Mouse (Mus musculus): Measurements from ENCODE around the gene Rbms3. TPM values are rescaled to one million over a fixed set of nuclear protein-coding genes. Genes with fewer than 3 reads are reported as not detected.

The Rbms3 gene
- polyA plus RNA-seq, 1 experiment = not detected

DNA sequence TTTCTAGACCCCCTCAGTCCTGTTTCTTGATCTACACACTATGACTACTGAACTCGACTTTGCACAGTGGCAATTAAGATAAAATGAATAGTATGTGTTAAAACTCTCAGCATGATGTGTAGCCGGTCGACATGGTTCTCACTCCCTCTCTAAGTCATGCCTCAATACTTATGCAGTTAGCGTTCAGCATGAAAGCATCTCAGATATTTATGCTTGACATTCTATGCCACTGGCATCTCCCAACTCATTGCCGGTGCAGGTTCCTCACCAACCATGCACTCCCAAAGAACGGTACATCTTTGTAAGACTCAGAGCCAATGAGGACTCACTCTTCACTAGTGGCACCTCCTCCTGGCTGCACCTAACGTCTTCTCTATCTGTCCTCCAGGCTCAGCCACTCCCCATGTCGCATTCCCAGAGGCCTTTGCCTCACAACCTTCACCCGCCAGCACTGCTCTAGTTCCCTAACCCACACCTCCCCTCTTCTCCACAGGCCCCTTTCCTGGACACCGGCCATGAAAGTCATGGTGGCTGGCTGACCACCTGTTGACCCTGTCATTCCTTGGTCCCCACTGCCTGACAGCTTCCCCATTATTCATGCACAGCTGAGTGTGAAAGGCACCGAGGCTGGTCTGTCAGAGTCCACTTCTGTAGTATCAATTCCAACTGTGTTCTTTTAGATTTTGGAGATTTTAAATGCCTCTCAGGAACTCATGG is 561.9 kb downstream of the Rbms3 start:
- TF ChIP-seq CTCF (IDR thresholded peaks at IDR 0.05; ENCODE audit: insufficient read depth, low read depth, low read length) (no peak), POLR2A (IDR thresholded peaks at IDR 0.05; ENCODE audit: insufficient read depth, low read depth, low read length) (no peak)
- 84% methylated on average over 11 of the region's 11 CpGs for WGBS
- H3K4me1 ChIP-seq (ENCODE audit: control insufficient read depth, insufficient read depth, low read length) = no peaks in the 10 kb centered on the region

DNA sequence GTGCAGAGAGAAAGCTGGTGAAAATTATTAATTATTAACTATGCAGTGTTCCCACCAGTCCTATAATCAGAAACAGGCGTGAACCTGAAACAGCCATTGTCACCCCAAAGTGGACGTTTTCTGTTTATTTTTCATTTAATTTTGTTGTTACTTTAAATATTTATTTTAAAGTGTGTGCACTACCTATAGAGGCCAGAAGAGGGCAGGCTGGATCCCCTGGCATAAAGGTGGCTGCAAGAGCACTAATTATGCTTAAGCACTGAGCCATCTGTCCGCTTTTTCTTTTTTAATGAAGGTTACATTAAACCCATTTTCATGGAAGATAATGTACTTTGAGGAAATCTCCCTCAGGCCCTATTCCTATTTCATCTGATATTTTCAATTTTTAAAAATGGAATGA is 563.2 kb downstream of the Rbms3 start:
- no peak for TF ChIP-seq CTCF (IDR thresholded peaks at IDR 0.05; ENCODE audit: insufficient read depth, low read depth, low read length)
- no peak for TF ChIP-seq POLR2A (IDR thresholded peaks at IDR 0.05; ENCODE audit: insufficient read depth, low read depth, low read length)
- 92% methylated on average over 3 of the region's 3 CpGs for WGBS
- H3K27ac ChIP-seq (ENCODE audit: insufficient read depth, low read depth, low read length) = no peak overlapping the region
- H3K4me3 ChIP-seq (ENCODE audit: insufficient read depth, low read depth, low read length) = no peak overlapping the region
- no peaks in the 10 kb centered on the region for H3K4me1 ChIP-seq (ENCODE audit: control insufficient read depth, insufficient read depth, low read length)

More for the DNA sequence above, 561.9 kb downstream of the Rbms3 start:
- no peak overlapping the region for H3K4me3 ChIP-seq (ENCODE audit: insufficient read depth, low read depth, low read length)
- H3K27ac ChIP-seq (ENCODE audit: insufficient read depth, low read depth, low read length) = no peak overlapping the region

DNA sequence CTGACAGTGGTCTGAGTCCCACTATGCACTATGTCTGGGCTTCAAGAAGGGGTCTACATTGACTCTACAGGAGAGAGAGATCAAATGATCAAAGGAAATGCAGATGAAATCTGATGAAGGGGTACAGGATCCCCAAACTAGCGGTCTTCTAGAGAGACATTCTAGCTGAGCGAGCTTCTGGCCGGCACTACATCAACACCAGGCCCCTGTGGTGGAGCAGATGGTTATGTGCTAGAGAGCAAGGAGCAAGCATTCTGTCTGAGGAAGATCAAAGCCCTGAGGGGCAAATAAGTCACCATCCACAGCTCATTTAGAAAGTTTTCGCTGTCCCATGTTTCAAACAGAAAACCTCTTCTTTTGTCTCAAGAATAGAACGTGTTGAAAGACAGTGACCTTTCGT is 564.1 kb downstream of the Rbms3 start:
- Histone ChIP-seq H3K4me1 (ENCODE audit: control insufficient read depth, insufficient read depth, low read length) (no peaks in the 10 kb centered on the region), H3K4me3 (ENCODE audit: insufficient read depth, low read depth, low read length) (no peak overlapping the region), H3K27ac (ENCODE audit: insufficient read depth, low read depth, low read length) (no peak overlapping the region)
- WGBS = 93% methylated on average over 6 of the region's 6 CpGs
- TF ChIP-seq POLR2A (IDR thresholded peaks at IDR 0.05; ENCODE audit: insufficient read depth, low read depth, low read length) = no peak
- no peak for TF ChIP-seq CTCF (IDR thresholded peaks at IDR 0.05; ENCODE audit: insufficient read depth, low read depth, low read length)

DNA sequence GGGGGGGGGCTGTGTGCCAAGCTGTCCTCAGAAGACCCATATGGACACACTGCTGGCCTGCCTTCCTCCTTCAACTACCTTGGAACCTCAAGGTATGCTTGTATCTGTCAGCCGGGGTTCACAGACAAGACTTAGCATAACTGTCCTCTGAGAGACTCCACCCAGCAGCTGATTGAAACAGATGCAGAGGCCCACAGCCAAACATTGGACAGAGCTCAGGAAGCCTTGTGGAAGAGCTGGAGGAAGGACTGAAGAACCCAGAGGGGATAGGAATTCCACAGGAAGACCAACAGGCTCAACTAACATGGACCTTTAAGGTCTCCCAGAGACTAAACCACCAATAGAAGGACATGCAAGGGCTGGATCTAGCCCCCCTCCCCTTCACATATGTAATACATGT is 570.1 kb downstream of the Rbms3 start:
- TF ChIP-seq CTCF (IDR thresholded peaks at IDR 0.05; ENCODE audit: insufficient read depth, low read depth, low read length) (no peak), POLR2A (IDR thresholded peaks at IDR 0.05; ENCODE audit: insufficient read depth, low read depth, low read length) (no peak)
- WGBS = 83% methylated on average over 1 of the region's 1 CpGs
- Histone ChIP-seq H3K4me3 (ENCODE audit: insufficient read depth, low read depth, low read length) (no peak overlapping the region), H3K4me1 (ENCODE audit: control insufficient read depth, insufficient read depth, low read length) (no peaks in the 10 kb centered on the region), H3K27ac (ENCODE audit: insufficient read depth, low read depth, low read length) (no peak overlapping the region)

DNA sequence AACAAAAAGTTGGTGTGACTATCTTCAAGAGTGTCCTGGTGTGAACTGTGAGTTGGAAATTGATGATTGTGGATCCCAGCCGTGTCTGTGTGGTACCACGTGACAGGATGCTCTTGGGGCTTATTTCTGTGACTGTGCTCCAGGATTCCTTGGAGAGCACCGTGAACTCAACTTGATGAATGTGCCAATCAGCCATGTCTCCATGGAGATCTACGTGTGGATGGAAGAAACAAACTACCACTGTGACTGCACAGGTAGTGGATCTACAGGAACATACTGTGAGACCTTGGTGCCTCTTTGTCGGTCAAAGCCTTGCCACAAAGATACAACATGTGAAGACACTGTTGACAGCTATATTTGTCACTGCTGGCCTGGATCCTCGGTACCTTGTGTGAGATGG is 570.6 kb downstream of the Rbms3 start:
- whole genome bisulfite sequencing = 90% methylated on average over 6 of the region's 6 CpGs
- no peak overlapping the region for H3K4me3 ChIP-seq (ENCODE audit: insufficient read depth, low read depth, low read length)
- TF ChIP-seq CTCF (IDR thresholded peaks at IDR 0.05; ENCODE audit: insufficient read depth, low read depth, low read length) = no peak
- no peak for TF ChIP-seq POLR2A (IDR thresholded peaks at IDR 0.05; ENCODE audit: insufficient read depth, low read depth, low read length)
- H3K27ac ChIP-seq (ENCODE audit: insufficient read depth, low read depth, low read length) = no peak overlapping the region
- no peaks in the 10 kb centered on the region for H3K4me1 ChIP-seq (ENCODE audit: control insufficient read depth, insufficient read depth, low read length)

DNA sequence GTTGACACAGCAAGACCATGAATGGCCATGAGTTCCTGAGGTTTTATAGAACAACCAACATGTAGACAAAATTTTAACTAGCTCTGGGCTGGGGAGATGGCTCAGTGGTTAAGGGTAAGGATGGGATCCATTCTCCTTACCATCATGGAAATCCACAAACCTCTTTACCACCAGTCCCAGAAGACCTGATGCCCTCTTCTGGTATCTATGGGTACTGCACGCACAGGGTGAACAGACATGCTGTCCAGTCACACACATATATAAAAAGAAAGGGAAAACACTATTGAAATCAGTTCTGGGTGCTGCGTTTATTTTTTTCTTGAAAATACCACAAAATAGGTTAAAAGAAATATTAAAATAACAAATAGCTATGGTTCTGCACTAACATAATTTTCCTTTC is 577.8 kb downstream of the Rbms3 start:
- no peaks in the 10 kb centered on the region for H3K4me1 ChIP-seq (ENCODE audit: control insufficient read depth, insufficient read depth, low read length)
- 99% methylated on average over 2 of the region's 2 CpGs for WGBS

DNA sequence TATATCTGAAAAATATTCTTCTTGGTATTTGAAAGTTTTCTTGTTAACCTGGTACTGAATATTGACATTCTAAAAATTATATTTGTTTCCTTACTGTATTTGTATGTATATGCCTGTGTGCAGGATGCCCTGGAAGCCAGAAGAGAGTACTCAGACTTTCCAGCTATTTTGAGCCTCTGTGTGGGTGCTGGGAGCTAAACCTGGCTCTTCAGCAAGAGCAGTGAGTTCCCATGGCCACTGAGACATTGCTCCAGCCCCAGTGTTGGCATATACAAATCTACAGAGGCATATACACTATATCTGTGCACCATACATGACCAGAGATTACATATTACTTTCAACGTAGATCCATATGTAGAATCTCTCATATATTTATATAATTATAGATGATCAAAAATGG is 581.1 kb downstream of the Rbms3 start:
- Histone ChIP-seq H3K4me3 (ENCODE audit: insufficient read depth, low read depth, low read length) (no peak overlapping the region), H3K4me1 (ENCODE audit: control insufficient read depth, insufficient read depth, low read length) (no peaks in the 10 kb centered on the region), H3K27ac (ENCODE audit: insufficient read depth, low read depth, low read length) (no peak overlapping the region)
- TF ChIP-seq POLR2A (IDR thresholded peaks at IDR 0.05; ENCODE audit: insufficient read depth, low read depth, low read length) (no peak), CTCF (IDR thresholded peaks at IDR 0.05; ENCODE audit: insufficient read depth, low read depth, low read length) (no peak)
- 98% methylated on average over 1 of the region's 1 CpGs for WGBS

More for the DNA sequence above, 577.8 kb downstream of the Rbms3 start:
- no peak overlapping the region for H3K27ac ChIP-seq (ENCODE audit: insufficient read depth, low read depth, low read length)
- TF ChIP-seq POLR2A (IDR thresholded peaks at IDR 0.05; ENCODE audit: insufficient read depth, low read depth, low read length) = no peak
- TF ChIP-seq CTCF (IDR thresholded peaks at IDR 0.05; ENCODE audit: insufficient read depth, low read depth, low read length) = no peak
- no peak overlapping the region for H3K4me3 ChIP-seq (ENCODE audit: insufficient read depth, low read depth, low read length)

DNA sequence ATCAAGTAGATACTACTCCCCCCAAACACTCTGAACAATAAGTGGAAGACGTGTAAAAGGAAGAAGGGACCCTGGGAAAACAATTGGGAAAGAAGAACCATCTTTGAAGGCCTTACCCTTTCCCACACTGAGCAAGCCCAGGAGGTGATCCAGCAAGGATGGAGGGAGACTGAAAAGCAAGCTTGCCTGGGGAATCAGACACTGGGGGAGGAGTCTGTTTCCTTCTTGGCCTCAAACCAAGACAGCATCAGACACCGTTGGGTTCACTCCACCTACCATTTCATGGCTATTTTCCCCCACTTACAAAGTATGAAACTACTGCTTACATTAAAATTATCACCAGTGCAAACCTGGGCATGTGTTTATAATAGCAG is 587.7 kb downstream of the Rbms3 start:
- TF ChIP-seq POLR2A (IDR thresholded peaks at IDR 0.05; ENCODE audit: insufficient read depth, low read depth, low read length) (no peak), CTCF (IDR thresholded peaks at IDR 0.05; ENCODE audit: insufficient read depth, low read depth, low read length) (no peak)
- no peak overlapping the region for H3K27ac ChIP-seq (ENCODE audit: insufficient read depth, low read depth, low read length)
- no peak overlapping the region for H3K4me3 ChIP-seq (ENCODE audit: insufficient read depth, low read depth, low read length)
- H3K4me1 ChIP-seq (ENCODE audit: control insufficient read depth, insufficient read depth, low read length) = no peaks in the 10 kb centered on the region
- 67% methylated on average over 2 of the region's 2 CpGs for WGBS

DNA sequence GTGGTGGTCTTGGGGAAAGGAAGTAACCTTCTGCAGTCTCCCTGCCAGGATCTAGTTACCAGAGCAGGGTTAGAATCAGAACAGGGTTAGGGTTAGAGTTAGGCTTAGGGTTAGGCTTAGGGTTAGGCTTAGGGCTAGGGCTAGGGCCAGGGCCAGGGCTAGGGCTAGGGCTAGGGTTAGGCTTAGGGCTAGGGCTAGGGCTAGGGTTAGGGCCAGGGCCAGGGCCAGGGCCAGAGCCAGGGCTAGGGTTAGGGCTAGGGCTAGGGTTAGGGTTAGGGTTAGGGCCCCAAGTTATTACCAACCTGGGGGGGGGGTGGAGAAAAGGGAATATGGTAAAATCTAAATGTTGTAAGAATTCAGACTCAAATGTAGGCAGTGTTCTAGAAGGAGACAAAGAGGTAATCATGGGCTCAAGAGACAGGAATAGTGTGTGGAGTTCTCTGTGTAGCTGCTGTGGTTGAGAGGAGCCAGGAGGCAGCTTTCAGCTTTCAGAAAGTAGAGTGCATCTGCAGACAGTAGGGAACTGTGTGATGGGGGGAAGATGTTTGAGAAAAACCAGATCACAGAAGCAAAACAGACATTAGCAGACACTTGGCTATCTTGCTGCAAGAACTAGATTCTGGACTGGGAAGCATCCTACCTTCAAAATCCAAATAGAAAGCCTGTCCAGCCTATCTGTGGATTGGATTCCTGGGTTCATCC is 588.3 kb downstream of the Rbms3 start:
- H3K4me1 ChIP-seq (ENCODE audit: control insufficient read depth, insufficient read depth, low read length) = no peaks in the 10 kb centered on the region
- TF ChIP-seq POLR2A (IDR thresholded peaks at IDR 0.05; ENCODE audit: insufficient read depth, low read depth, low read length) (no peak), CTCF (IDR thresholded peaks at IDR 0.05; ENCODE audit: insufficient read depth, low read depth, low read length) (no peak)
- H3K4me3 ChIP-seq (ENCODE audit: insufficient read depth, low read depth, low read length) = no peak overlapping the region
- no peak overlapping the region for H3K27ac ChIP-seq (ENCODE audit: insufficient read depth, low read depth, low read length)
